ENCODE assay signal across 8 mouse cellular contexts in genomic region chr13:44804876-44805275, GRCm38 (mm10).
DNase-seq lines count a peak whose midpoint lies in the region; ATAC-seq and TF ChIP-seq lines count a peak whose summit lies in the region.

No protein-coding gene starts in this region.

- DNase-seq in forebrain, postnatal 0 days: peak; percentile 63
- peak; percentile 53 to 67 for DNase-seq in right cerebral cortex, postnatal 10 days (ENCODE audit: low spot score in 2 of 2)
- DNase-seq in right cerebral cortex, adult 18-20 months: no peak
- peak; percentile 66 for DNase-seq in embryo, embryonic 10 days (ENCODE audit: low spot score)
- peak; percentile 68 for DNase-seq in kidney, postnatal 14 days
- DNase-seq in urinary bladder, postnatal 36 days (ENCODE audit: low spot score in 2 of 2): peak; percentile 32 to 37

- 0 out of 2 replicates have a peak, but pooled peaks cover 4% of the 10 kb centered on the region for H3K4me1 ChIP-seq in forebrain, postnatal 0 days (ENCODE audit: insufficient read depth)
- peaks cover 15% of the 10 kb centered on the region for H3K4me1 ChIP-seq in forebrain, embryonic 12.5 days

- WGBS in forebrain, postnatal 0 days: 26% methylated on average over 1 of the region's 1 CpGs
- WGBS in forebrain, embryonic 12.5 days: 81% methylated on average over 1 of the region's 1 CpGs

- no peak overlapping the region for H3K4me2 ChIP-seq in forebrain, postnatal 0 days (ENCODE audit: low read depth)
- H3K4me2 ChIP-seq in forebrain, embryonic 12.5 days: no peak overlapping the region

- no peak for ATAC-seq in forebrain, postnatal 0 days
- ATAC-seq in forebrain, embryonic 12.5 days (ENCODE audit: low FRiP score): no peak
- ATAC-seq in megakaryocyte progenitor cell, adult 5-6 weeks (replicated peaks; ENCODE audit: poor library complexity): peak; percentile 81

- no peaks in the 10 kb centered on the region for H3K9me3 ChIP-seq in forebrain, postnatal 0 days (ENCODE audit: low read length)
- H3K9me3 ChIP-seq in forebrain, embryonic 12.5 days: no peaks in the 10 kb centered on the region

- H3K4me3 ChIP-seq in forebrain, postnatal 0 days (ENCODE audit: low read depth, low read length): no peak overlapping the region
- H3K4me3 ChIP-seq in forebrain, embryonic 12.5 days (replicated peaks): no peak overlapping the region

- no peaks in the 10 kb centered on the region for H3K36me3 ChIP-seq in forebrain, postnatal 0 days (ENCODE audit: insufficient read depth)
- H3K36me3 ChIP-seq in forebrain, embryonic 12.5 days (replicated peaks): no peaks in the 10 kb centered on the region

- TF ChIP-seq CTCF in forebrain, postnatal 0 days (IDR thresholded peaks at IDR 0.05; ENCODE audit: low read depth): peak; percentile 83

- H3K9ac ChIP-seq in forebrain, postnatal 0 days: no peak overlapping the region
- H3K9ac ChIP-seq in forebrain, embryonic 12.5 days: no peak overlapping the region

- no peaks in the 10 kb centered on the region for H3K27me3 ChIP-seq in forebrain, postnatal 0 days (ENCODE audit: insufficient read depth, low read length)
- no peaks in the 10 kb centered on the region for H3K27me3 ChIP-seq in forebrain, embryonic 12.5 days

- no peak overlapping the region for H3K27ac ChIP-seq in forebrain, postnatal 0 days (ENCODE audit: low read depth, low read length)
- H3K27ac ChIP-seq in forebrain, embryonic 12.5 days: no peak overlapping the region
